In genomic region chr19:31590701-31591100, GRCm38 (mm10) we compare ENCODE assay signal across 16 mouse cellular contexts.
"Had no signal": no experiment of that assay in that cellular context is flagged by ENCODE, and none has a peak within 500 bp of the region (broad histone marks: within the 10 kb centered on the region; RNA-seq: fewer than 3 reads in every experiment).

No protein-coding gene starts in this region.

- DNase-seq: right cerebral cortex, adult 18-20 months; right cerebral cortex, postnatal 14 days; right cerebral cortex, postnatal 25 days; right cerebral cortex, postnatal 4 days; spleen, adult 18-20 months; thymus, adult 18-20 months; thymus, adult 2 months; thymus, postnatal 14 days; thymus, postnatal 25 days; thymus, postnatal 36 days; thymus, postnatal 4 days had no signal

- H3K4me2 ChIP-seq: neural tube, embryonic 12.5 days; neural tube, embryonic 13.5 days; neural tube, embryonic 15.5 days; stomach, embryonic 15.5 days had no signal

- H3K36me3 ChIP-seq: neural tube, embryonic 12.5 days; neural tube, embryonic 13.5 days; neural tube, embryonic 15.5 days; stomach, embryonic 15.5 days had no signal

- H3K27me3 ChIP-seq: neural tube, embryonic 12.5 days; neural tube, embryonic 13.5 days; neural tube, embryonic 15.5 days; stomach, embryonic 15.5 days had no signal

- H3K9me3 ChIP-seq: neural tube, embryonic 12.5 days; neural tube, embryonic 13.5 days; neural tube, embryonic 15.5 days; stomach, embryonic 15.5 days had no signal

- H3K4me3 ChIP-seq: neural tube, embryonic 12.5 days; neural tube, embryonic 13.5 days; neural tube, embryonic 15.5 days; stomach, embryonic 15.5 days had no signal

- H3K4me1 ChIP-seq: neural tube, embryonic 12.5 days; neural tube, embryonic 13.5 days; neural tube, embryonic 15.5 days; stomach, embryonic 15.5 days had no signal

- H3K27ac ChIP-seq: neural tube, embryonic 12.5 days; neural tube, embryonic 13.5 days; neural tube, embryonic 15.5 days; stomach, embryonic 15.5 days; stomach, postnatal 0 days had no signal

- H3K9ac ChIP-seq: neural tube, embryonic 12.5 days; neural tube, embryonic 13.5 days; neural tube, embryonic 15.5 days; stomach, embryonic 15.5 days had no signal
